Mouse (Mus musculus) heart, adult 8-10 months (tissue): ENCODE measurements around the gene Evi2a. TPM values are rescaled to one million over a fixed set of nuclear protein-coding genes. Genes with fewer than 3 reads are reported as not detected.
A peak's percentile ranks its signal among the peaks of the same experiment; 100 is the strongest.

Source experiments
- DNase-seq: peaks from one replicate; pipeline ENCODE4 v3.0.0; 2022; ENCODE audit warnings: low spot score
- total RNA-seq, 4 experiments: library from RNA; stranded (reverse); gene quantifications; 2 replicates each; pipeline ENCODE4 v1.2.4; 2022

Evi2a gene
- total RNA-seq, 4 experiments from 2014 or later = 1.4 to 3.3 (median 1.6) TPM

GRCm38 (mm10) chr11:79526549-79526948 lies 3.9 kb downstream of the Evi2a start:
- no peak for DNase-seq

DNA sequence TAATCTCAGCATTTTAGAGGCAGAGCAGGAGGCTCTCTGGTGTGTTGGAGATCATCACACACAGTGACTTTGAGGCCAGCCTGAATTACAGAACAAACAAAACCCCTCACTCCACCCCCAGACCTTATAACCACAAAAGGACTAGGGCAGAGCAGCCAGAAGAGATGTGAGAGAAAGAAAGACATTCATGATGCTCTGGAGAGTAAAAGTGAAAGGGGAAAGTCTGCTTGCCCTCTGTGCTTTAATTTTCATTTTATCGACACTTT lies 6.2 kb downstream of the Evi2a start:
- DNase-seq = no peak

- DNase-seq = no peak
Observed at GRCm38 (mm10) chr11:79523560-79524309, 6.7 kb downstream of the Evi2a start, which contains the start of gene Evi2b. Gene Evi2b (minus strand): TSS chr11:79523762.

DNA sequence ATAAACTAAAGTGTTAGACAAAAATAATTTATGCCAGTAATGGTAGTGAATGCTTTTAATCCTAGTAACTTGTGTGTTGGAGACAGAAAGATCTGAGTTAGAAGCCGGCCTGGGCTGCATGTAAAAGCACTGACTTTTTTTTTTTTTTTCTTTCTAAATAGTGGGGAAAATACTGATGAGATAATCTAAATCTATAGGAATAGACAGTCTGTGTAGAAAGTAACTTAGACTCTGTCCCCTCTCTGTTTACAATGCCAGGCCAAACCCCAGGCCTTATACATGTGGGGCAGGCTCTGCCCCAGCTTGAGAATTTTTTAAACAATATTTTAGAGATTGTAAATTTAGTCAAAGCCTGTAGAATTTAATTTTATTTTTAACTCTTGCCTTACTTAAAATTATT lies 7.5 kb downstream of the Evi2a start:
- no peak for DNase-seq

GRCm38 (mm10) chr11:79521930-79522329 lies 8.5 kb downstream of the Evi2a start:
- DNase-seq = no peak

GRCm38 (mm10) chr11:79520772-79521171 lies 9.6 kb downstream of the Evi2a start:
- DNase-seq = no peak

- DNase-seq = peak; percentile 54
Observed at GRCm38 (mm10) chr11:79519878-79520291, 10.5 kb downstream of the Evi2a start.

- DNase-seq = no peak
Observed at GRCm38 (mm10) chr11:79519299-79519698, 11.1 kb downstream of the Evi2a start.

DNA sequence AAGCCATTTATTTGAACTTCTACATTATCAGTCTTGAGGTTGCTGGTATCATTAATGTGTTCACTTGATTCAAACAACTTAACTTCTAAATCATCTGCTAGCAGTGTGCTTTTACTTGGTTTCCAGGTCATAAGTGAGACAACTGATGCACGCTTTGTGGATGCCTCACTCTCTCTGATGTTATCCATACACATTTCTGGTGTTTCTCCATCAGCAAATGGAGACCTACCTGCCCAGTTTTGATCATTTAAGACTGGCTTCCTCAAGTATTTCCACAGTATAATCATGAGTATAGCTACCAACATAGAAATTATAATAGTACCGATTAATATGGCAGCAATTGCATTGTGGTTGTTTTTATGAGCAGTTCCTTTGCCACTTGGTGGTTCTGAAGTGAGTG lies 14.6 kb downstream of the Evi2a start:
- no peak for DNase-seq

DNA sequence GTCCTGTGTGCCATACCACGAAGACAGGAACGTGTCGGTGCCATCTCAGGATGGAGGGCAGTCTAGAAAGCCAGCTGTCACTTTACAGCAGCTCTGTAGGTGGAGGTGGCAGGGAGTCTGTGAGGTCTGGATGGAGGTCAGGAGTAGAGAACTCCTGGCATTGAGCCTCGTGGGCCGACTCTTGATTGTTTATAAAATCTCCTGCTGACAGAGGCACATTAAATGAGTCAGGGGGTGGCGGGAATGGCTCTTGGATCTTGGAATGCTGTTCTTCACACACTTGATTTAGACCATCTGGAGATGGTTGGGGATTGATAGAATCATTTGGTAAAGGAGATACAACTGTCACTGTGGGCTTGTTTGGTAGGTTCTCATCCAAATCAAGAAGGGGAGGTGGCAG lies 15.1 kb downstream of the Evi2a start:
- no peak for DNase-seq

- no peak for DNase-seq
Observed at GRCm38 (mm10) chr11:79511970-79512369, 18.4 kb downstream of the Evi2a start.

- no peak for DNase-seq
Observed at GRCm38 (mm10) chr11:79504506-79504905, 25.9 kb downstream of the Evi2a start.

- DNase-seq = no peak
Observed at GRCm38 (mm10) chr11:79503845-79504244, 26.6 kb downstream of the Evi2a start, which contains the start of gene Omg. Gene Omg (minus strand): TSS chr11:79504084.

- no peak for DNase-seq
Observed at GRCm38 (mm10) chr11:79502917-79503316, 27.5 kb downstream of the Evi2a start.

DNA sequence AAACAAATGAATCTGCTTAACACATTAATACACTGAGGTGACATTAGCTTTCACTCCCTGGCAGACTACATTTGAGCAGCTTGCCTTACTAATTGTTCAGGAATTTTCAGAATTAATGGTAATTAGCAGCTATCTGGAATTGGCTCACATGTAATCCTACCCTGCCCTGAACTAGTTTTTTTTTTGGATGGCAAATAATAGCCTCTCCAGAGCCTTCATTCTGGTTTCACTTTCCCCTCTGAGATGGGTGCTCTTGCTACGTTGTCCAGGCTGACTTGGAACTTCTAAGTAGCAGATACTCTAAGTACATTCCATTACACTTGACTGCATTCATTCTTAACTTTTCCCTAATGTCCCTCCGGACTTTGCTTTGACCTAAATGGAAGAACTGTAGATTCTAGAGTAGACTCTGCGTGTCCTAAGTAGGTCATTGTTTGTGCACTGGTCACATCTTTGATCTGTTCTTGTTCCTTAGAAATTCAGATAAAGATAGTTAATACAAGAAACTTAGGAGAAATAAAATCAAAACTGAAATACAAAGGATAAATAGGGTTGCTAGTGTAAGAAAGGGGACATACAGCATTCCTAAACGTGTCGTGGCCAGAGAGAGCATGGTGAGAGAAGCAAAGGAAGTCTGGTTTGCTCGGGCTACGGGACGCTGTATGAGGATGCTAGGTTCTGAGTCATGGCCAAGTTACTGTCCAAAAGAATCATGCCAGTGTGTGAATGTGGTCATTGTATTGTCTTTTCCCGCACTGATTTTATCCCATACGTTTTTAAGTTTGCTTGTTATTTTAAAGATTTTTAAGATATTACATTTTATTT lies 35.2 kb downstream of the Evi2a start:
- peak; percentile 24 for DNase-seq

DNA sequence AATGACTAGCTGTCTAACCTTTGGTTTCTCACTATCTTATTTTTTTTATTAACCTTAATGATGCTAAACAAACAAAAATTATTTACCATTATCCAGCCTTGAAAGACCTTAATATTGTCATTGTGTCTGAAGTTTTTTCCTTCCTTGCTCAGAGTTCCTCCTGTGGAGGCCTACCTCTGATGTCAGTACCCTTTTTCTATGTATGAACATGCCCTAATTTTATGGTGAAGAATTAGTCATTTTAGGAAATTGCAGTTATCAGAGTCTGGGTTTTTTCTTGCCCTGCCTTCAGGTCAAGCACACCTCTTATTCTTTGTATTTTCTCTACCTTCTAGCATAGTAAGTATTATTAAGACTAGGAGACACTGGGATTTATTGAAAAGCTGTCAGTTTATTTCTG lies 45.7 kb downstream of the Evi2a start:
- no peak for DNase-seq

GRCm38 (mm10) chr11:79483876-79484528 lies 46.4 kb downstream of the Evi2a start:
- no peak for DNase-seq

DNA sequence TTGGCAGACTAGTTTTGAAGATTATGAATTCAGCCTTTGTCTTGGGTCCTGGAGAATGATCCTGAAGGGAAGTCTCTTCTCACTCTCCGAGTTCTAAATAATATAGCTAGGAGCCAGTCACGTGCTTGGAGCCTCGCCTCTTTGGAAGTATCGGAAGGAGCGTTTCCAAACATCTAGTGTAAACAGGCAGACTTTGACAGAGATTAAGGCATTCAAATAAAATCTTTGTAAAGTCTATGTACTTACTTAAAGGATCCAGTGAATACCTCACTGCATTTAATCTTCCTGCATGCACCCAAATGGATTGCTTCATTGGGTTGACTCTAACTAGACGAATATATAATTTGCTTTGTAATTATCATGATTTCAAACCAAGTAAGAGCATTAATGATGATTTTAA lies 47.0 kb downstream of the Evi2a start:
- no peak for DNase-seq
